Mouse (Mus musculus) CD4-positive, CD25-positive, alpha-beta regulatory T cell, adult 9 weeks (primary cell): ENCODE measurements around the gene Gpatch2. TPM values are rescaled to one million over a fixed set of nuclear protein-coding genes. Genes with fewer than 3 reads are reported as not detected.

Experiments
- polyA plus RNA-seq: library from polyadenylated mRNA; unstranded; fragments of 100-300 nt; shearing (Covaris generic); gene quantifications from one replicate; pipeline ENCODE4 v1.2.1, GENCODE M21; 2017

Gpatch2 gene
- 38.1 TPM for polyA plus RNA-seq

DNA sequence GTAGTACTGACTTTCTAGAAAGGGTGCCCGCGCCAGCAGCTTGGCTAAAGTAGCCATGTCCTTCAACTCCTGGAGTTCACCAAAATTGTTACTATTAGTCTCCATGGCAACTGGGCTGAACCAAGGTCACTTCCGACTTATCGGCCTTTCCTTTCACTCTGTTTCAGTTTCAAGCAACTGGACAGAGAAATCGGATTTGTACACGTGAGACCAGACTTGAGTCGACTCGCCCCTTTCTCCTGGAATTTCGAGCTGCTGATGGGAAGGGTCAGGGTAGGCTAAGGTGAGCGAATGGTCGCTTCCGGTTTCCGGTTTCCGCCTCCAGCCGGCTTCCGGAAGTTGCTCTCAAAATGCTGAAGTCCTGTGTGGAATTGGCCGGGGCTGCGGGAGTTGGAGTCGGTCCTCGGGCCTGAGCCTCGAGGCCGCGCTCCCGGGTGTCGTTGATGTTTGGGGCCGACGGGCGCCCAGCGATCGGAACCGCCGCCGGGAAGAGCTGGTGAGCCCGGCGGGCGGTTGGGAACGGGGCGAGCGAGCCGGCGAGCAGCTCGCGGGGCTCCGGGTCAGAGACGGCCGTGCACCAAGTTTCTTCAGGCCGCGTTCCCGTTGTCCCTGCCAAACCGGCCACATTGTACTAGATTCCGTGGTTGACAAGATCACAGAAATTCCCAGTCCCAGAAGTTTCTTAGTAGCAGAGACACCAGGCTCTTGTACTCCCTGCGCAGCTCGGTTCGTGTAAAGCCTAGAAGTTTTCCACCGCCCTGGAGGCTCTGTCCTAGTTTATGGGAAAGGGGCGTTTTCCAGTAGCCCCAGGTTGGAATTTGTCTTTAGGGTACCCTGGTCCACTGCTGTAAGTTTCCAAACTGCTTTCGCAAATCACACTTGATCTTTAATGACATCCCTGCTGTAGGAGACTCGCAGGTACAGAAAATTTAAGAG, at the start of gene Gpatch2, which contains the start of gene Spata17:
TSS of gene Gpatch2 (plus strand) at position 328 of the 936 bp plus-strand sequence.
TSS of gene Spata17 (minus strand) at position 285 of the 936 bp plus-strand sequence.

Other genes with a start within 250 kb of the Gpatch2 start
- not detected for gene D1Pas1, start 248.1 kb upstream of the Gpatch2 start, polyA plus RNA-seq
- gene Spata17, start within 50 bp of the Gpatch2 start, polyA plus RNA-seq: not detected